In genomic region chr1:159678221-159678935, GRCm38 (mm10) we compare ENCODE assay signal across 10 mouse cellular contexts.
DNase-seq lines count a peak whose midpoint lies in the region; ATAC-seq and TF ChIP-seq lines count a peak whose summit lies in the region.
"Had no signal": no experiment of that assay in that cellular context is flagged by ENCODE, and none has a peak within 500 bp of the region (broad histone marks: within the 10 kb centered on the region; RNA-seq: fewer than 3 reads in every experiment).

No protein-coding gene starts in this region.

- no peaks in the 10 kb centered on the region for H3K79me2 ChIP-seq in liver, adult 2 months (ENCODE audit: control insufficient read depth, insufficient read depth, low read length)

- H3K9me3 ChIP-seq in liver, embryonic 11.5 days (ENCODE audit: control insufficient read depth, low read length) = no peaks in the 10 kb centered on the region
- H3K9me3 ChIP-seq: liver, embryonic 13.5 days had no signal

- DNase-seq in liver, adult 2 months (ENCODE audit: extremely low read depth, low read depth, low spot score) = peak; percentile 30
- no peak for DNase-seq in liver, embryonic 11.5 days (ENCODE audit: low spot score)
- DNase-seq in cerebellum, adult 11-12 months = peak; percentile 91
- peak; percentile 84 to 86 for DNase-seq in cerebellum, postnatal 25 days
- DNase-seq in lung, postnatal 25 days (ENCODE audit: low spot score) = peak; percentile 24
- no peak for DNase-seq in adrenal gland, adult (ENCODE audit: inconsistent age in 2 of 2, low spot score in 1 of 2)
- DNase-seq in spleen, adult 18-20 months = no peak
- DNase-seq: adrenal gland, postnatal 25 days; liver, embryonic 13.5 days had no signal

- H3K4me2 ChIP-seq in liver, embryonic 11.5 days = no peak overlapping the region
- H3K4me2 ChIP-seq: liver, embryonic 13.5 days had no signal

- no peaks in the 10 kb centered on the region for H3K4me1 ChIP-seq in liver, adult 2 months (ENCODE audit: control insufficient read depth, insufficient read depth, low read length)
- no peaks in the 10 kb centered on the region for H3K4me1 ChIP-seq in liver, embryonic 11.5 days (replicated peaks; ENCODE audit: control insufficient read depth, insufficient read depth, low read length)
- H3K4me1 ChIP-seq: liver, embryonic 13.5 days had no signal

- TF ChIP-seq POLR2A in liver, adult 2 months (IDR thresholded peaks at IDR 0.05; ENCODE audit: extremely low read depth, insufficient read depth, low read length) = no peak

- H3K27me3 ChIP-seq in liver, adult 2 months (ENCODE audit: control insufficient read depth, insufficient read depth, low read length) = no peaks in the 10 kb centered on the region
- H3K27me3 ChIP-seq in liver, embryonic 11.5 days (replicated peaks; ENCODE audit: control insufficient read depth, insufficient read depth, low read length) = no peaks in the 10 kb centered on the region
- H3K27me3 ChIP-seq: liver, embryonic 13.5 days had no signal

- no peak overlapping the region for H3K27ac ChIP-seq in liver, adult 2 months (replicated peaks; ENCODE audit: insufficient read depth, low read depth, low read length)
- H3K27ac ChIP-seq in liver, embryonic 11.5 days (ENCODE audit: low read depth, low read length) = no peak overlapping the region
- H3K27ac ChIP-seq: kidney, postnatal 0 days; liver, embryonic 13.5 days had no signal

- ATAC-seq in liver, embryonic 11.5 days (replicated peaks; ENCODE audit: low FRiP score) = no peak

- H3K36me3 ChIP-seq in liver, adult 2 months (ENCODE audit: control insufficient read depth, insufficient read depth, low read length) = no peaks in the 10 kb centered on the region
- H3K36me3 ChIP-seq in liver, embryonic 11.5 days (ENCODE audit: control insufficient read depth, insufficient read depth, low read length) = no peaks in the 10 kb centered on the region
- H3K36me3 ChIP-seq: liver, embryonic 13.5 days had no signal

- H3K4me3 ChIP-seq in liver, adult 2 months (ENCODE audit: insufficient read depth, low read depth, low read length) = no peak overlapping the region
- H3K4me3 ChIP-seq in liver, embryonic 11.5 days (ENCODE audit: low read depth, low read length) = no peak overlapping the region
- H3K4me3 ChIP-seq: liver, embryonic 13.5 days had no signal

- H3K9ac ChIP-seq in liver, adult 2 months (ENCODE audit: low read depth, low read length) = no peak overlapping the region
- no peak overlapping the region for H3K9ac ChIP-seq in liver, embryonic 11.5 days (ENCODE audit: low read depth, low read length)
- H3K9ac ChIP-seq: liver, embryonic 13.5 days had no signal

- 62% methylated on average over 10 of the region's 10 CpGs for WGBS in liver, adult 2 months
- WGBS in liver, embryonic 11.5 days = 70% methylated on average over 10 of the region's 10 CpGs

- no peak for TF ChIP-seq CTCF in liver, adult 2 months (IDR thresholded peaks at IDR 0.05; ENCODE audit: low read depth, low read length)

Comparison
In these comparisons a context has a peak if more than half of its experiments do, and no peak if none do; other contexts are left out.
1. DNase-seq: peak in liver, adult 2 months (single experiment), cerebellum, adult 11-12 months (single experiment), cerebellum, postnatal 25 days (2 of 2) and lung, postnatal 25 days (single experiment); none in liver, embryonic 11.5 days (single experiment), adrenal gland, adult (0 of 2) and spleen, adult 18-20 months (0 of 2).